Mouse (Mus musculus): ENCODE data around the gene Minar1. TPM values are rescaled to one million over a fixed set of nuclear protein-coding genes. Genes with fewer than 3 reads are reported as not detected.

Gene Minar1
- total and polyA plus RNA-seq, 3 experiments: 0.05 TPM; not detected in 2

GRCm38 (mm10) chr9:89600677-89601076 lies 22.2 kb downstream of the Minar1 start:
- Histone ChIP-seq H3K27me3 (ENCODE audit: insufficient read depth, low read length) (no peaks in the 10 kb centered on the region), H3K4me3 (ENCODE audit: low read depth, low read length) (no peak overlapping the region), H3K36me3 (replicated peaks) (no peaks in the 10 kb centered on the region), H3K4me1 (ENCODE audit: insufficient read depth, low read depth, low read length) (no peaks in the 10 kb centered on the region), H3K9me3 (replicated peaks) (peaks cover 59% of the 10 kb centered on the region)
- no peak for ATAC-seq (ENCODE audit: extremely low read depth, insufficient number of reproducible peaks, low FRiP score, poor library complexity, severe bottlenecking)
- TF ChIP-seq GATA1 (IDR thresholded peaks at IDR 0.05; ENCODE audit: borderline replicate concordance, low read length) (no peak), GATA2 (IDR thresholded peaks at IDR 0.05; ENCODE audit: borderline replicate concordance, low read depth, low read length) (no peak), POLR2AphosphoS5 (IDR thresholded peaks at IDR 0.05; ENCODE audit: insufficient replicate concordance, low read depth, low read length) (no peak), TAL1 (conservative IDR thresholded peaks at IDR 0.05; ENCODE audit: low read depth, low read length) (no peak), CTCF (IDR thresholded peaks at IDR 0.05; ENCODE audit: low read depth, low read length) (no peak)
- DNase-seq (ENCODE audit: low spot score): no peak

GRCm38 (mm10) chr9:89597071-89597470 lies 25.9 kb downstream of the Minar1 start:
- no peak for ATAC-seq (ENCODE audit: extremely low read depth, insufficient number of reproducible peaks, low FRiP score, poor library complexity, severe bottlenecking)
- Histone ChIP-seq H3K27me3 (ENCODE audit: insufficient read depth, low read length) (no peaks in the 10 kb centered on the region), H3K4me1 (ENCODE audit: insufficient read depth, low read depth, low read length) (no peaks in the 10 kb centered on the region), H3K4me3 (ENCODE audit: low read depth, low read length) (no peak overlapping the region), H3K36me3 (replicated peaks) (no peaks in the 10 kb centered on the region), H3K9me3 (replicated peaks) (peaks cover 54% of the 10 kb centered on the region)
- no peak for DNase-seq (ENCODE audit: low spot score)
- TF ChIP-seq GATA1 (IDR thresholded peaks at IDR 0.05; ENCODE audit: borderline replicate concordance, low read length): no peak

- H3K36me3 ChIP-seq (replicated peaks): no peaks in the 10 kb centered on the region
- no peaks in the 10 kb centered on the region for H3K4me1 ChIP-seq (ENCODE audit: insufficient read depth, low read depth, low read length)
- H3K9me3 ChIP-seq (replicated peaks): peaks cover 48% of the 10 kb centered on the region
- no peak overlapping the region for H3K4me3 ChIP-seq (ENCODE audit: low read depth, low read length)
- ATAC-seq (ENCODE audit: extremely low read depth, insufficient number of reproducible peaks, low FRiP score, poor library complexity, severe bottlenecking) (no peak), DNase-seq (ENCODE audit: low spot score) (no peak)
- TF ChIP-seq GATA2 (IDR thresholded peaks at IDR 0.05; ENCODE audit: borderline replicate concordance, low read depth, low read length) (no peak), TAL1 (conservative IDR thresholded peaks at IDR 0.05; ENCODE audit: low read depth, low read length) (no peak), GATA1 (IDR thresholded peaks at IDR 0.05; ENCODE audit: borderline replicate concordance, low read length) (no peak), POLR2AphosphoS5 (IDR thresholded peaks at IDR 0.05; ENCODE audit: insufficient replicate concordance, low read depth, low read length) (no peak), CTCF (IDR thresholded peaks at IDR 0.05; ENCODE audit: low read depth, low read length) (no peak)
- no peaks in the 10 kb centered on the region for H3K27me3 ChIP-seq (ENCODE audit: insufficient read depth, low read length)
Observed at GRCm38 (mm10) chr9:89596392-89596791, 26.5 kb downstream of the Minar1 start.

GRCm38 (mm10) chr9:89592391-89592790 lies 30.5 kb downstream of the Minar1 start:
- no peak for ATAC-seq (ENCODE audit: extremely low read depth, insufficient number of reproducible peaks, low FRiP score, poor library complexity, severe bottlenecking)
- TF ChIP-seq CTCF (IDR thresholded peaks at IDR 0.05; ENCODE audit: low read depth, low read length): no peak
- no peak for TF ChIP-seq GATA1 (IDR thresholded peaks at IDR 0.05; ENCODE audit: borderline replicate concordance, low read length)
- TF ChIP-seq GATA2 (IDR thresholded peaks at IDR 0.05; ENCODE audit: borderline replicate concordance, low read depth, low read length): no peak
- TF ChIP-seq TAL1 (conservative IDR thresholded peaks at IDR 0.05; ENCODE audit: low read depth, low read length): no peak
- no peak for TF ChIP-seq POLR2AphosphoS5 (IDR thresholded peaks at IDR 0.05; ENCODE audit: insufficient replicate concordance, low read depth, low read length)
- peaks cover 27% of the 10 kb centered on the region for H3K9me3 ChIP-seq (replicated peaks)
- no peaks in the 10 kb centered on the region for H3K36me3 ChIP-seq (replicated peaks)
- no peaks in the 10 kb centered on the region for H3K4me1 ChIP-seq (ENCODE audit: insufficient read depth, low read depth, low read length)
- no peak overlapping the region for H3K4me3 ChIP-seq (ENCODE audit: low read depth, low read length)
- no peaks in the 10 kb centered on the region for H3K27me3 ChIP-seq (ENCODE audit: insufficient read depth, low read length)
- DNase-seq (ENCODE audit: low spot score): no peak

- no peak overlapping the region for H3K4me3 ChIP-seq (ENCODE audit: low read depth, low read length)
- H3K9me3 ChIP-seq (replicated peaks): peaks cover 5% of the 10 kb centered on the region
- TF ChIP-seq GATA1 (IDR thresholded peaks at IDR 0.05; ENCODE audit: borderline replicate concordance, low read length): no peak
- no peak for TF ChIP-seq GATA2 (IDR thresholded peaks at IDR 0.05; ENCODE audit: borderline replicate concordance, low read depth, low read length)
- no peak for TF ChIP-seq TAL1 (conservative IDR thresholded peaks at IDR 0.05; ENCODE audit: low read depth, low read length)
- TF ChIP-seq CTCF (IDR thresholded peaks at IDR 0.05; ENCODE audit: low read depth, low read length): no peak
- no peak for TF ChIP-seq POLR2AphosphoS5 (IDR thresholded peaks at IDR 0.05; ENCODE audit: insufficient replicate concordance, low read depth, low read length)
- H3K36me3 ChIP-seq (replicated peaks): no peaks in the 10 kb centered on the region
- H3K4me1 ChIP-seq (ENCODE audit: insufficient read depth, low read depth, low read length): no peaks in the 10 kb centered on the region
- H3K27me3 ChIP-seq (ENCODE audit: insufficient read depth, low read length): no peaks in the 10 kb centered on the region
- ATAC-seq (ENCODE audit: extremely low read depth, insufficient number of reproducible peaks, low FRiP score, poor library complexity, severe bottlenecking) (no peak), DNase-seq (ENCODE audit: low spot score) (no peak)
Observed at GRCm38 (mm10) chr9:89578422-89578821, 44.5 kb downstream of the Minar1 start.

- H3K4me3 ChIP-seq (ENCODE audit: low read depth, low read length): no peak overlapping the region
- TF ChIP-seq POLR2AphosphoS5 (IDR thresholded peaks at IDR 0.05; ENCODE audit: insufficient replicate concordance, low read depth, low read length) (no peak), TAL1 (conservative IDR thresholded peaks at IDR 0.05; ENCODE audit: low read depth, low read length) (no peak), GATA2 (IDR thresholded peaks at IDR 0.05; ENCODE audit: borderline replicate concordance, low read depth, low read length) (no peak), GATA1 (IDR thresholded peaks at IDR 0.05; ENCODE audit: borderline replicate concordance, low read length) (no peak), CTCF (IDR thresholded peaks at IDR 0.05; ENCODE audit: low read depth, low read length) (no peak)
- no peaks in the 10 kb centered on the region for H3K36me3 ChIP-seq (replicated peaks)
- H3K27me3 ChIP-seq (ENCODE audit: insufficient read depth, low read length): no peaks in the 10 kb centered on the region
- no peak for ATAC-seq (ENCODE audit: extremely low read depth, insufficient number of reproducible peaks, low FRiP score, poor library complexity, severe bottlenecking)
- H3K4me1 ChIP-seq (ENCODE audit: insufficient read depth, low read depth, low read length): no peaks in the 10 kb centered on the region
- DNase-seq (ENCODE audit: low spot score): no peak
- H3K9me3 ChIP-seq (replicated peaks): peaks cover 13% of the 10 kb centered on the region
Observed at GRCm38 (mm10) chr9:89552663-89553062, 70.3 kb downstream of the Minar1 start.

Other genes starting within 250 kb of the Minar1 start
- 24.0 and 26.9 TPM in 2 replicates for gene Tmed3, start 81.9 kb upstream of the Minar1 start, total RNA-seq (2014; fragmentation: Nextera tagmentation)
- 29.5 and 29.6 TPM in 2 replicates for gene Tmed3, start 81.9 kb upstream of the Minar1 start, total RNA-seq (2017)
- gene Tmed3, start 81.9 kb upstream of the Minar1 start, polyA plus RNA-seq (2012): 18.7 and 21.5 TPM in 2 replicates
- not detected in 2 replicates for gene Ankrd34c, start 115.3 kb upstream of the Minar1 start, total RNA-seq (2014; fragmentation: Nextera tagmentation)
- 0.05 and 0.06 TPM in 2 replicates for gene Ankrd34c, start 115.3 kb upstream of the Minar1 start, total RNA-seq (2017)
- not detected in 2 replicates for gene Ankrd34c, start 115.3 kb upstream of the Minar1 start, polyA plus RNA-seq (2012)